Mouse (Mus musculus) stomach, postnatal 0 days (tissue): ENCODE data around the gene Ntm. TPM values are rescaled to one million over a fixed set of nuclear protein-coding genes. Genes with fewer than 3 reads are reported as not detected.

Experiments used
- ATAC-seq: fragments of 200-750 bp; cut with Nextera tagmentation; 2 replicates; pipeline ENCODE4 v1.8.0; 2017; ENCODE audit not compliant: low FRiP score, low TSS enrichment
- DNase-seq: peaks from one replicate; pipeline ENCODE4 v3.0.0-alpha.2; 2016; ENCODE audit warnings: low spot score
- H3K27ac ChIP-seq: fragments of 300-500 bp; sonication (generic); replicated peaks from 2 replicates; pipeline ENCODE4 v1.5.1; 2014; ENCODE audit warnings: mild to moderate bottlenecking, control low read depth
- H3K27me3 ChIP-seq: fragments of 300-500 bp; sonication (generic); 2 replicates; pipeline ENCODE4 v1.6.1; 2014; ENCODE audit warnings: low read length; ENCODE audit not compliant: control insufficient read depth, insufficient read depth
- H3K36me3 ChIP-seq: fragments of 300-500 bp; sonication (generic); 2 replicates; pipeline ENCODE4 v1.6.1; 2014; ENCODE audit warnings: low read length, mixed read lengths; ENCODE audit not compliant: control insufficient read depth, insufficient read depth
- H3K4me1 ChIP-seq: fragments of 300-500 bp; sonication (generic); replicated peaks from 2 replicates; pipeline ENCODE4 v1.6.1; 2014; ENCODE audit warnings: antibody characterized with exemption; ENCODE audit not compliant: control insufficient read depth, insufficient read depth
- H3K4me2 ChIP-seq: fragments of 300-500 bp; sonication (generic); replicated peaks from 2 replicates; pipeline ENCODE4 v1.6.1; 2014; ENCODE audit warnings: low read depth, mild to moderate bottlenecking, control low read depth, moderate library complexity
- H3K4me3 ChIP-seq: fragments of 300-500 bp; sonication (generic); 2 replicates; pipeline ENCODE4 v1.5.1; 2014; ENCODE audit warnings: low read depth, low read length, control low read depth
- H3K9ac ChIP-seq: fragments of 300-500 bp; sonication (generic); 2 replicates; pipeline ENCODE4 v1.6.1; 2014; ENCODE audit warnings: mild to moderate bottlenecking, low read length, control low read depth, mixed read lengths
- H3K9me3 ChIP-seq: fragments of 300-500 bp; sonication (generic); 2 replicates; pipeline ENCODE4 v1.6.1; 2016; ENCODE audit warnings: low read length; ENCODE audit not compliant: control insufficient read depth
- CTCF ChIP-seq: IDR thresholded peaks from 2 replicates; pipeline ENCODE4 v1.5.1; 2016; ENCODE audit warnings: antibody characterized with exemption, low read depth, mild to moderate bottlenecking, moderate library complexity
- EP300 ChIP-seq: optimal IDR thresholded peaks from 2 replicates; pipeline ENCODE3; 2016; ENCODE audit warnings: antibody characterized with exemption
- WGBS: fragments of 180-500 bp; shearing (Covaris S2); extraction: QIAGEN DNeasy Blood & Tissue Kit; methylation state at CpG from one replicate; pipeline ENCODE4 v1.1.7; 2014; 5-methylcytosine and 5-hydroxymethylcytosine counted together
- polyA plus RNA-seq: library from polyadenylated mRNA; unstranded; fragments of >200 nt; fragmentation: Nextera tagmentation; extraction: Ambion mirVana; gene quantifications from 2 replicates; pipeline ENCODE4 v1.2.1, GENCODE M21; 2015

Ntm gene
- polyA plus RNA-seq, 1 experiment from 2014 or later = 5.9 TPM

DNA sequence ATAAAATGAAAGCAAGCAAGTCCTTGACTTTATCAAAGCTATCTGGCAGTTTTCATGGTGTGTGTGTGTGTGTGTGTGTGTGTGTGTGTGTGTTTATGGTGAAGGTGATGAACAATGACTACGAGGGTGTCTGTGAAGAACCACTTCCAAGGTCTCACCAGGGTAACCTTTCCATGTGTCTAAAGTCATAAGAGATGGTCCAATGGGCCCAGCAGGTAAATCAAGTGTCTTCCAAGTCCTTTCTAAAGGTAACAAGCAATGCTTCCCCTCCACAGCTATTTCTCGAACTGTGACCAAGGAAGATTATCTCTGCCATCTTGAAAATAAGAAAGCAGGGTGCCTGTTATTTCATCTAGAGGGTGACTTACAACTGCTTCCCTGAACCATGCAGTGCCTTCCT lies 747.1 kb downstream of the Ntm start:
- TF ChIP-seq CTCF (no peak), EP300 (no peak)
- no peaks in the 10 kb centered on the region for H3K27me3 ChIP-seq
- H3K27ac ChIP-seq = no peak overlapping the region
- no peaks in the 10 kb centered on the region for H3K9me3 ChIP-seq
- H3K4me1 ChIP-seq = no peaks in the 10 kb centered on the region
- H3K4me2 ChIP-seq = no peak overlapping the region
- WGBS = 83% methylated on average over 2 of the region's 2 CpGs
- ATAC-seq (no peak), DNase-seq (no peak)
- H3K36me3 ChIP-seq = no peaks in the 10 kb centered on the region
- H3K9ac ChIP-seq = no peak overlapping the region
- H3K4me3 ChIP-seq = no peak overlapping the region

DNA sequence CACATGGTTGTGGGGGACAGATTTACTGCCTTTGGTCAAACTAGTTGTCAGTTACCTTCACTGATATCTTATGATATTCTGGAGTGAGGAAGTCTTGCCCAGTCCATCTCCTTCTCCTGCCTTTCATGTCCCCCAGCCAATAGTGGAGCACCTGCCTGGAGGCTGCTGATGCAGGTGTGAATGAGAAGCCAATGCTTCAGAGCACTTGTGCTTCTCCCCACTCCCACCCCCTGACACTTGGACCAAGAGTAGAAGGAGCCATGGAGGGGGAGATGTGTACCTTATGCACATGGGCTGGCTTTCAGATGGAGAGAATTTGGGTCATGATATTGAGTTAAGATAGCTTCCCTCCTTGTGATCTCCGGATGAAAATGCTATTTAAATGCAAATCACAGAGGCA lies 747.7 kb downstream of the Ntm start:
- 63% methylated on average over 1 of the region's 1 CpGs for WGBS
- no peak for DNase-seq
- H3K4me2 ChIP-seq = no peak overlapping the region
- H3K27me3 ChIP-seq = no peaks in the 10 kb centered on the region
- no peaks in the 10 kb centered on the region for H3K9me3 ChIP-seq
- no peak for ATAC-seq
- no peak overlapping the region for H3K9ac ChIP-seq
- TF ChIP-seq CTCF (no peak), EP300 (no peak)
- no peaks in the 10 kb centered on the region for H3K36me3 ChIP-seq
- H3K27ac ChIP-seq = no peak overlapping the region
- H3K4me1 ChIP-seq = no peaks in the 10 kb centered on the region
- H3K4me3 ChIP-seq = no peak overlapping the region

DNA sequence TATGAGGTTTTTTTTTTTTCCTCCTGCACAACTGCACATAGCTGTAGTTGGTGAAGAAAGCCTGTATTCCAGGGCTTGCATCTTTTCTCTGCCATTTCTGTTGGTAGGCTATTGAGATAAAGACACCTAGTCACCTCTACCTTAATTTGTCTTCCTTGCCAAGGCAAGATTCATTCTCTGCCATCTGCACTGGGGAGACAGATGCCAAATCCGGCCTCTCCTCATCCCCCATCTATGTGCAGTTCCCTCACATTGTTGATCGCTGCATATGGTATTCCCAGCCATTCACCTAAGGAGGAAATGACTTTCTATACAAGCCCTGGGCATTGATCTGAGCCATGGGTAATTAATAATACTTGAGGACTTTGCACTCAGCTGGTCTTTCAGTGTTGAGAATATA lies 753.7 kb downstream of the Ntm start:
- Histone ChIP-seq H3K9ac (no peak overlapping the region), H3K27ac (no peak overlapping the region), H3K4me2 (no peak overlapping the region), H3K4me3 (no peak overlapping the region), H3K9me3 (no peaks in the 10 kb centered on the region), H3K36me3 (no peaks in the 10 kb centered on the region), H3K4me1 (no peaks in the 10 kb centered on the region), H3K27me3 (no peaks in the 10 kb centered on the region)
- no peak for ATAC-seq
- no peak for DNase-seq
- TF ChIP-seq EP300 (no peak), CTCF (no peak)
- 76% methylated on average over 2 of the region's 2 CpGs for WGBS

DNA sequence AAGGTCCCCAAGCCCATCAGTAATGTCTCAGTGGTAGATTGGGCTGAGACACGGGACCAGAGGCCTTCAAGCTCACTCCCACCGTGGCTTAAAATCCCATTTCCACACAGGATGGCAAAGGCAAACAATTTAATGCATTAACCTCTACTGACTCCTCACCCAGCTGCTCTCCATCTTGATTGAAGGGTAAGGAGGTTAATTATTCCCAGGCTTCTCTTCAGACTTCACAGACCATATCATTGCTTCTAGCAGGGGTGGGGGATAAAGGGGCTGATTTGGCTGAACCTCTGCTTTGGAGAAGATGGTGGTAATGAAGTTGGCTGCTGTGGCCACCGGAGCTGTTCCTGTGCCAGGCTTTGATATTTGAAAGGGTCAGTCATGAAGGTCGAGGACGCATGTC lies 754.8 kb downstream of the Ntm start:
- Histone ChIP-seq H3K27me3 (no peaks in the 10 kb centered on the region; the same call in 1 of the 2 replicates), H3K4me3 (no peak overlapping the region), H3K27ac (no peak overlapping the region), H3K36me3 (no peaks in the 10 kb centered on the region), H3K4me1 (no peaks in the 10 kb centered on the region), H3K9ac (no peak overlapping the region), H3K9me3 (no peaks in the 10 kb centered on the region), H3K4me2 (no peak overlapping the region)
- ATAC-seq (no peak), DNase-seq (no peak)
- TF ChIP-seq EP300 = no peak
- 71% methylated on average over 5 of the region's 5 CpGs for WGBS

DNA sequence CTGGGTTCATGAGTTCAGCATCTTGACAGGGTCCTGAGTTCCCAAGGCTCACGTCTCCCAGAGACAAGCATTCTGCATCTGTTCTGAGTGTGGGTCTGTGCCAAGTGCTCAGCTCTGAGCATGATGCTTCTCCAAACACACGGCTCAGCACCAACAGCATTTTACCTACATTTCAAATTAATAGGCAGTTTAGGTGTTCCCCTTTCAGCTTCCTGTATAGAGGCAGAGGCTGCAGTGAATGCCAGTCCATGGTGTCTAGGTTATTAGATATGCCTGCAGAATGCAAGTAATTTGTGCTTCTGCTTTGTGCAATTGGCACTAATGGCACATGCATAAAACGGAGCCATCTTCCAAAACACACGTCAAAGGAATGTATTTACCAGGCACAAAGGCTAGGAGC lies 757.3 kb downstream of the Ntm start:
- Histone ChIP-seq H3K9me3 (no peaks in the 10 kb centered on the region), H3K36me3 (no peaks in the 10 kb centered on the region), H3K27ac (no peak overlapping the region), H3K4me1 (no peaks in the 10 kb centered on the region), H3K4me2 (no peak overlapping the region), H3K4me3 (no peak overlapping the region), H3K27me3 (no peaks in the 10 kb centered on the region; the same call in 1 of the 2 replicates), H3K9ac (no peak overlapping the region)
- DNase-seq (no peak), ATAC-seq (no peak)
- TF ChIP-seq CTCF (no peak), EP300 (no peak)
- 45% methylated on average over 4 of the region's 4 CpGs for WGBS

DNA sequence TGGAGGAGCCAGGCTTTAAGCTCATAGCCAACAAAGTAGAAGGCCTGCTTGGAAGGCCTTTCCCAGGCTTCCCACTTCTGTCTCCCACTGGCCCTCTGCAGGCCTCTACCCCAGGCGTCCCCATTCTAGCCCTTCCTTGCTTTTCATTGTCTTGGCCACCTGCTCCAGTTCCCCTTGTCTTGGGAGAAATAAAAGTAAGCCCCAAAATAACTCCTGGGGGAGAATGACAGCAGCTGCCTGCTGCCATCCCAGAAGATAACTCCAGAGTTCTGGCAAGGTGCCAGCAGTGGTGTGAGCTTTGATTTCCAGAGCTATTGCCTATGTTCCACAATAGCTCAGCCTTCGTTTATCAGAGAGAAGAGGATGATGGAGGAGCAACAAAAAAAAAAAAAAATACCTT lies 760.7 kb downstream of the Ntm start:
- H3K4me1 ChIP-seq = no peaks in the 10 kb centered on the region
- H3K4me3 ChIP-seq = no peak overlapping the region
- ATAC-seq (no peak), DNase-seq (no peak)
- no peak for TF ChIP-seq EP300
- no peak for TF ChIP-seq CTCF
- H3K27ac ChIP-seq = no peak overlapping the region
- 39% methylated on average over 2 of the region's 2 CpGs for WGBS
- no peaks in the 10 kb centered on the region for H3K36me3 ChIP-seq
- H3K9ac ChIP-seq = no peak overlapping the region
- H3K27me3 ChIP-seq = no peaks in the 10 kb centered on the region; the same call in 1 of the 2 replicates
- no peaks in the 10 kb centered on the region for H3K9me3 ChIP-seq
- no peak overlapping the region for H3K4me2 ChIP-seq
